Mouse (Mus musculus) thymus, adult 2 months (tissue): ENCODE measurements at regions not wholly inside any gene's neighbourhood (a gene's known extent, or its start where the extent isn't known, plus 50 kb on each side); places are given as distances from the start of the nearest gene placed in this dataset.

ENCODE experiments used
- CTCF ChIP-seq: fragments of 200-500 bp; IDR thresholded peaks from 2 replicates; pipeline ENCODE4 v1.5.1; 2012; ENCODE audit warnings: mild to moderate bottlenecking, control low read depth, low read length, moderate library complexity, borderline replicate concordance; ENCODE audit not compliant: control insufficient read depth, poor library complexity, insufficient read depth; ENCODE audit errors: extremely low read depth
- POLR2A ChIP-seq: fragments of 200-500 bp; IDR thresholded peaks from 2 replicates; pipeline ENCODE4 v1.6.1; 2012; ENCODE audit warnings: mild to moderate bottlenecking, low read length, control low read depth, moderate library complexity; ENCODE audit not compliant: control insufficient read depth, poor library complexity, insufficient read depth; ENCODE audit errors: extremely low read depth

DNA sequence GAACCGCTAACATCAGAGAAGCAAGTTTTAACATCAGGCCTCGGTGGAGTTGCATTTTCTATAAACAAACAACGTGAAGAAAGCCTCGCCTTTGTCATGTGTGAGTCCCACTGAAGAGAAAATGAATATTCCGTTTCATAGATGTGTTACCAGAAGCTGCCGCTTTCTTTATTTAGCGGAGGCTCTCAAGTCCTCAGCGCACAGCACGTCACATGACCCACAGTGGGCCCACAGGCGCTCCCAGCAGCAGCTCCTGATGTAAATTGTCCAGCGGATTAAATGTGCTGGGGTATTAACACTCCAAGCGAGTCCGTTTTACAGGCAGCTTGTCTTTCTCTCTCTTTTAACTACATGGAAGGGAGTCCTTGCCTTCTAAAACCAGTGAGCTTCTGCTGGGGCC is 304.7 kb upstream of the Spred2 start:
- TF ChIP-seq CTCF = no peak
- no peak for TF ChIP-seq POLR2A
